Mouse (Mus musculus) 3134 (cell line): ENCODE measurements at regions not wholly inside any gene's neighbourhood (a gene's known extent, or its start where the extent isn't known, plus 50 kb on each side); places are given as distances from the start of the nearest gene placed in this dataset.

Experiments
- DNase-seq: peaks from one replicate; pipeline ENCODE4 v3.0.0-alpha.2; 2011; ENCODE audit warnings: low spot score; ENCODE audit not compliant: insufficient read length; ENCODE audit errors: extremely low read depth

GRCm38 (mm10) chr13:84398476-84399344 lies 176.6 kb downstream of the Tmem161b start:
- DNase-seq: no peak

- no peak for DNase-seq
These were observed 177.5 kb downstream of the Tmem161b start for GRCm38 (mm10) chr13:84399345-84400170.

GRCm38 (mm10) chr13:84401006-84401405 lies 178.9 kb downstream of the Tmem161b start:
- no peak for DNase-seq

- DNase-seq: no peak
These were observed 182.6 kb downstream of the Tmem161b start for GRCm38 (mm10) chr13:84404566-84405194.

- DNase-seq: no peak
These were observed 212.3 kb downstream of the Tmem161b start for GRCm38 (mm10) chr13:84434444-84434843.

- DNase-seq: no peak
These were observed 215.7 kb downstream of the Tmem161b start for GRCm38 (mm10) chr13:84437586-84438443.

- DNase-seq: no peak
These were observed 216.3 kb downstream of the Tmem161b start for GRCm38 (mm10) chr13:84438444-84438766.

GRCm38 (mm10) chr13:84448514-84448913 lies 226.4 kb downstream of the Tmem161b start:
- DNase-seq: no peak

GRCm38 (mm10) chr13:84449001-84449551 lies 227.0 kb downstream of the Tmem161b start:
- DNase-seq: no peak
